Mouse (Mus musculus) lung, adult 18-20 months (tissue): ENCODE results near the gene Deaf1.

ENCODE experiments used
- DNase-seq, 2 experiments: peaks; one replicate each; pipeline ENCODE4 v3.0.0; 2022; ENCODE audit warnings: mixed read lengths in 2 of 2

Gene Deaf1

DNA sequence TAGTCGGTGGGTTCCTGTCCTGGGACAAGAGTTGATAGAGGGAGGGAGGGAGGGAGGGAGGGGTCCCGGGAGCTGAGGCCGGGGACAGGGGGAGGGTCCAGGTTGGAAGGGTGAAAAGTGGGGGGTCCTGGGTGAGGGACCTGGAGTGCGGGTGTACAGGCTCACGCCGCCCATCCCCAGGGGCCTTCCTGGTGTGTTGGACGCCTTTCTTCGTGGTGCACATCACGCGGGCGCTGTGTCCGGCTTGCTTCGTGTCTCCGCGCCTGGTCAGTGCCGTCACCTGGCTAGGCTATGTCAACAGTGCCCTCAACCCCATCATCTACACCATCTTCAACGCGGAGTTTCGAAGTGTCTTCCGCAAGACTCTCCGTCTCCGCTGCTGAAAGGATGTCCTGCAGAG, 33.0 kb downstream of the Deaf1 start:
- DNase-seq, result no peak

DNA sequence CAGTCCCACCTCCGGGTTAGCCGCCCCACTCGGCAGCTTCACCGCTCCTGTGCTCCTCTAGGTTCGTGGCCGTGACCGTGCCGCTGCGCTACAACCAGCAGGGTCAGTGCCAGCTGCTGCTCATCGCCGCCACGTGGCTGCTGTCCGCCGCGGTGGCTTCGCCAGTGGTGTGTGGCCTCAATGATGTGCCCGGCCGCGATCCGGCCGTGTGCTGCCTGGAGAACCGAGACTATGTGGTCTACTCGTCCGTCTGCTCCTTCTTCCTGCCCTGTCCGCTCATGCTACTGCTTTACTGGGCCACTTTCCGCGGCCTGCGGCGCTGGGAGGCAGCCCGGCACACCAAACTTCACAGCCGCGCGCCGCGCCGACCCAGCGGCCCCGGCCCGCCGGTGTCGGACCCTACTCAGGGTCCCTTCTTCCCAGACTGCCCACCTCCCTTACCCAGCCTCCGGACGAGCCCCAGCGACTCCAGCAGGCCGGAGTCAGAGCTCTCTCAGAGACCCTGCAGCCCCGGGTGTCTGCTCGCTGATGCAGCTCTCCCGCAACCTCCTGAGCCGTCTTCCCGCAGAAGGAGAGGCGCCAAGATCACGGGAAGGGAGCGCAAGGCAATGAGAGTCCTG, 33.5 kb downstream of the Deaf1 start:
- DNase-seq, result no peak

DNA sequence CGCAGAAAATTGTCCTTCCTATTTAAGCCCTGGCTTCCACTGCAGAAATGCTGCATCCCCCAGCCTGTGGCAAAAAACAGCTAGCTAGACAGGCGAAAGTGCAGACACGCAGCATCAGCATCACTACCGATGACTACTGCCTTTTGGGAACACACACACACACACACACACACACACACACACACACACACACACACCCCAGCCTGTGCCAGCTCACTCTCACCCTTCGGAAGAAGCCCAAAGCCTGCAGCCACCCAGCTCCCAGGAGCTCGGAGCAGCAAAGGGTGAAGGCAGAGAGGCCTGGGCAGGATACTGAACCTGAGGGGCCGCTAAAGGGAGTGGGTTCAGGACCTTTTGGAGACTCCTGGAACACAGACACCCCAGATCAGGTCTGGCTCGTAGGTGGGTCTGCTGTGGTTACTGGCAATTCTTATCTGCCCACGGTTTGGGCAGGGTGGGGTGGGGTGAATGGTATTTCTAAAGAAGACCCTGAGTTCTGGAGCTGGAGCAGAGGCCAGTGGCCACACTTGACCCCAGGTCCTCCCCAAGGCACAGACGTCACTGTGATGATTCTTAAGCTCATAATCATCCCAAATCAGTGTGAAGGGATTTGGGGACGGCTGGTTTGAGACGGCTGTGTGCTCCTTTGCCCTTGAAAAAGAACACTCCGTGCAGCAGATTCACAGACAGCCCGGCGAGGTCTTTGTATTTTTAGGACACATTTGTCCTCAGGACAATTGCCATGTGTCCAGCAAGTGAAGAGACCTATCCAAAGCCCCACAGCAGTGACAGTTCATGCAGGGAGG, 34.7 kb downstream of the Deaf1 start:
- DNase-seq, result no peak

DNA sequence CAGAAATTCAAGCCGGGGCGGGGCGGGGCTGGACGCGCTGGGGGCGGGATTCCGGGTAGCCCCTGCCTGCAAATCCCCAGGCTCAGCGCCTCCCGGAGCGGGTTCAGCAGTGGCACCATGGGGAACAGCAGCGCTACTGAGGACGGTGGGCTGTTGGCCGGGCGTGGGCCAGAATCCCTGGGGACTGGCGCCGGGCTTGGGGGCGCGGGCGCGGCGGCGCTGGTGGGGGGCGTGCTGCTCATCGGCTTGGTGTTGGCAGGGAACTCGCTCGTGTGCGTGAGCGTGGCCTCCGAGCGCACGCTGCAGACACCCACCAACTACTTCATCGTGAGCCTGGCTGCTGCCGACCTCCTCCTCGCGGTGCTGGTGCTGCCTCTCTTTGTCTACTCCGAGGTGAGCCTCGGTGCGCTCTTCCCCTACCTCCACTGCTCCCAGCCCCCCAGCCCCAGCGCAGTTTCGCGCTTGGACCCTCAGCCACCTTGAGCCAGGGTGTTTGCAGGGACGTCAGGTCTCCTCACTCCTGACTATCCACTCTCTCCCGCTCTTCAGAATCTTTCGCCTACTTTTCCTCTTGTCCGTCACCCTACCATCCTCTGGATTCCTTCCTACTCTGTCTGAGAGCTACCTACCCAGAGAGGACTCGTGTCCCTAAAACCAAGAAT, 35.4 kb downstream of the Deaf1 start, which contains the start of gene Drd4:
Gene Drd4, plus strand, starts transcription at position 86 of the 662 bp plus-strand sequence.
- DNase-seq, result no peak

DNA sequence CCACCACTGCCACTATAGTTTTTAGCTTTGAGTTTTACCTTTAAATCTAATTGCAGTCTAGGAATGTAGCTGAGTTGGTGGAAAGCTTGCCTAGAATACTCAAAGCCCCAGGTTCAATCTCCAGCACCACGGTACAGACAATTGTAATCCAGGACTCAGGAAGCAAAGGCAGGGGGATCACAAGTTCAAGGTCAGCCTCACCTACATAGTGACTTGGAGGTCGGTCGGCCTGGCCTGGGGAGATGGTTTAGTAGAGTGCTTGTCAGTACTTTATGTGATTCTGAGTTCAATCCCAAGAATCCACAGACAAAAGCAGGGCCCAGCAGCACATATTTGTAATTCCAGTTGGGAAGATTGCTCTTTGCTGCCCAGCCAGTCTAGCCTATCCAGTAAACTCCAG, 39.4 kb downstream of the Deaf1 start:
- DNase-seq, result no peak

DNA sequence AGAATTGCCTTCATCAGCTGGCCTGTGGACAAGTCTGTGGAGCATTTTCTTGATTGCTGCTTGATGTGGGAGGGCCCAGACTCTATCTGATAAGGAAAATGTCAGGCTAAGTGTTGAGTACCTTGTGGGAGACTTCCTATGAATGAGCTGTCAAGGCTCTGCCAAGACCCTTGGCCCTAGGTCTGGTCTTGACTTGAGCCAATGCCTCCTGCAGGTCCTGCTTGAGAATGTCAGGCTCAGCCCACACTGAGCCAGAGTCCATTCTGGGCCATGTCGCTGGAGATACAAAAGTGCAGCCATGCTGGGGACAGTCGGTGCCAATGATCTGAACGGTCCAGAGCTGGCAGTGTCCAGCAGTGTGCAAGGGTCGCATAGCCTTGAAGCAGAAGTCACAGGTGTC, 44.7 kb downstream of the Deaf1 start:
- DNase-seq, result no peak

DNA sequence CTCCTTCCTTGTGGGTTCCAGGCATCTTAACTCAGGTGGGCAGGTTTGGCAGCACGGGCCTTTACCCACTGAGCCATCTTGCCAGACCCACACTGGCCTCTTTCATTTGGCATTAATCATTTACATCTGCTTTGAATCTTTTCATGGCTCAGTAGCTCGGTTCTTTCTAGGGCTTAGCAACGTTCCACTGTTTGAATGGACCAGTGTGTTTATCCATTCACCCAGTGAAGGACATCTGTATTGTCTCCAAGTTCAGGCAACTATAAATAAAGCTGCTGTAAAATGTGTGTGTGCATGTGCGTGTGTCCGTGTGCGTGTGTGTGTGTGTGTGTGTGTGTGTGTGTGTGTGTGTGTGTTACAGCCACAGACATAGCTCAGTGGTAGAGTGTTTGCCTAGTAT, 46.0 kb downstream of the Deaf1 start:
- no peak for DNase-seq

DNA sequence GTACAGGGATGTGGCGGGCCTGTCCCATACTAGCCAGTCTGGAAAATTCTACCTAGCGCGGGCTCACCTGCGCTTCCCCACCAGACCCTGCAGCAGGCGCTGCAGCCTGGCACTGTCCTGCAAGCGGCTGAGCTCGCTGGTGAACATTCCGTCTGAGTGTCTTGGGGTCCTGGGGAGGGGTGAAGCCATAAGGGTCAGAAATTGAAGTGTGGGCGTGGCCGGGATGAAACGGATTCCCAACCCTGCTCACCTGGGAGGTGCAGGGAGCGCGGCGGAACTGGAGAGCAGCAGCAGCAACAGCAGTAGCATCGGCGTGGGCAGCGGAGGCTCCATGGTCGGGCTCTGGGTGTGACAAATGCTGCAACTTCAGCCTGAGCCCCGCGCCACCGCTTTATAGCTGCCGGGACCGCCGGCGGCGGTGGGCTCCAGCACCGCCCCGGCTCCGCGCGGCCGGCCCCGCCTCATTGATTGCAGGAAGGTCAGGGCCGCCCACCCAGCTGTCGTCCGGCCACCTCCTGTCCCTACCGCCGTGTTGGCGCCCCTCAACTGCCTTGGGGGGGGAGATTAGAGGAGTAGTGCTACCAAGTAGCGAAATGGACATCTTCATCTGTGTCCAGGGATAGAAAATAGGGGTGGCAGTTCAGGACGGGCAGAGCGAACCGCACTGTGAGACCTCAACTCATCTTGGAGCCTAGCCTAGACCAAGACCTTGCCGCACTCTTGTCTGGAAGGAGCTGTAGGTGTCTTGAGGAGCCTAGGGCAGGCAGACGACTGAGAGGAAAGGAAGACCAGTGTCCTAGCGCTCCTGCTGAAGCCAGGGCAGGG, 48.5 kb downstream of the Deaf1 start, which contains the start of gene Sct:
Gene Sct, minus strand, starts transcription at position 368 of the 825 bp plus-strand sequence.
- no peak for DNase-seq

DNA sequence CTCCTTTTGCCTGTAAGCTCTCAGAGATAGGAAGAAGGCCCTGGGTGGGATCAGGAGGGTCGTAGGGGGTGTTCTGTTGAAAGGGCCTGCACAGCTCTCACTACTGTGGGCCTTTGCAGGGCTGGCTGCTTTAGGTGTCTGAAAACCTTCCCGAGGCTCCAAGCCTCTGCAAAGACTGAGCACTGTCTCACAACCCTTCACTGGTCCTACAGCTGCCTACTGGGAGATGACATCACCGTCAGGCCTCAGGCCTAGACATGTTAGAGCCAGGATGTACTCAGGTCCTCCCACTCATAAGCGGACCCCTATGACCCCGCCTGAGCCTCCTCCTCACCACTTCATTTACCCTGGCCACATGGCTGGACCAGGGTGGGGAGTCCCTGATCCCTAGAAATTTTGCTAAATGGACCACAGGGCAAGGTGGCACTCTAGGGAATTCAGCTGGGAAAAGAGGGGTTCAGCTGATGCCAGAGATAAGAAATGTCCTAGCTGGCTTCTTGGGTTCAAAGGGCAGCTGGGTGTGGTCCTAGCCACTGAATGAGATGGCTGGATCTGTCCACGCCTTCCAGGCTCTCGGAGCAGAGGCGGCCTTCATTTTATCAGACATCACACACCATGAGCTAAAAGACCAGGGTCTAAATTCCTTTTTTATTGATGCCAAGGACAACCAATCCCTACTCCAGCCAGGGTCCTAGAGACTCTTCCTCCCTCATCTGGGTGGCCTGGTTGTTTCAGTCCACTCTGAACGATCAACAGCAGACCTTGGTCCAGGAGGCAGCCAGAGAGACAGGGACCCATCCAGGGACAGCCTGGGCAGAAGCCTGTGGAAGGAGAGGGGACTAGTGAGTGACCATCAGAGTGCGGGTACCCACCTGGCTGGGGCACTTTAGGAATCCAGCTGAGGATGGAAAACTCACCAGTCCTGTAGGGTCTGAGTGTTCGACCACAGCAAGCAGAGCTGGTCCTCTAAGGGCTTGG, 49.5 kb downstream of the Deaf1 start:
- no peak for DNase-seq

DNA sequence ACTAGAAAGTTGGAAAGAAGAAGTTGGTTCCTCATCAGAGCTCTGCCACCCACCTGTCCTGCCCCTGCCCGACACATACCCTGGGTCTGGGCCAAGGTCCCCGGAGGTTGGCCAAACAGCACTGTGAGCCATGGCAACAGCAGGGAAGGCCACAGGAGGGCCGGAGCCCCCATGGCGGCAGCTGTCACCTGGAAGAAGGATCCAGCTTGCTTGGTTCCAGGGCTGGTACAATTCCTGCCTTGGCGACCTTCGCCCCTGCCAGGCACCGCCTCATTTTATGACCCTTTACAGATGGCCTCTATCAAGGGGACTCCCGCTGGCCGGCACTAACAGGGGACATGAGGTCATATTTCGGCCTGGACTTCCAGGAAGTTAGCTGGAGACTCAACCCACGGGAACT, 50.9 kb downstream of the Deaf1 start, which contains the start of gene Cdhr5:
Gene Cdhr5, minus strand, starts transcription at position 241 of the 400 bp plus-strand sequence.
- no peak for DNase-seq

DNA sequence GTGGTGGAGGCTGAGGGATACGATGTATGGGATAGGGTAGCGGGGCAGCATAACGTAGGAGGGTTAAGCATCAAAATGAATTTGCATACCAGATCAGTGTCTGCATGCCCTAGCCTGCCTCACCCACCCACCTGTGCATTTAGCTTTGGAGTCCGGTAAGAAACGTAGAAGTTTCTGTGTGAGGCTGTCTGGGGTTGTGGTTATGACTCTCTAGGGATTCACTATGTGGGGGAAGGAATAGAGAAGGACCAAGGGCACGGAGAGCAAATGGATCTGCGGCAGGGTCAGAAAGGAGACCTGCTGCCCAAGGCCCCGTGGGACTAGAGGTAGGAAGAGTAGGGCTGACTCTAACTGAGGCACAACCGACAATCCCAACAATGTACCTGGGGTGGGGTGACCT, 52.1 kb downstream of the Deaf1 start:
- DNase-seq, result no peak

DNA sequence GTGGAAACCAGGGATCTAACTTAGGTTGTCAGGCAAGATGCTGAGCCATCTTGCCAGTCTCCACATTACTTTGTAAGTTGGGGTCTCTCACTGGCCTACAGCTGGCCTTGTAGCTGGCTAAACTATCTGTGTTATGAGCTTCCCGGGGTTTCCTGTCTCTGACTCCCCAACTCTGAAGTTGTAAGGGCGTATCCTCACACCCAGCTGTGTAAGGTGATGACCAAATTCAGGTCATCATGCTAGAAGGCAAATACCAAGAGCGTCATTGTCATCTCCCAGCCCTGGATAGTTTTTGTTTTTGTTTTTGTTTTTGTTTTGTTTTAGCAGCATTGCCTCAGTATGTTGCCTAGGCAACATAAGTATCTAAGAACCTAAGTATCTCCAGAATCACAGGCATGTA, 56.9 kb downstream of the Deaf1 start:
- DNase-seq, result no peak

DNA sequence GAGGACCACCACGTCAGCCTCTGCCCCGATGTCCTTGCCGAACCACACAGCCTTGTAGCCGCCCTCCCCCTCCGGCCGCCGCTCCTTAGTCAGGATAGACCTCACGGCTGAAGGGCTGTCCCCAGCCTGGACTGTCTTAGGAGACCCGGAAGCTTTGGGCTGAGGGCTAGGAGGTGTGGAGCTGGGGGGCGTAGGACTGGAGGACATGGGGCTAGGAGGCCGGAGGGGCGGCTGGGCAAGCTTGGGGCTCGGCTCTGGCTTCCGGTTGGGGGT, 58.3 kb downstream of the Deaf1 start:
- no peak for DNase-seq

DNA sequence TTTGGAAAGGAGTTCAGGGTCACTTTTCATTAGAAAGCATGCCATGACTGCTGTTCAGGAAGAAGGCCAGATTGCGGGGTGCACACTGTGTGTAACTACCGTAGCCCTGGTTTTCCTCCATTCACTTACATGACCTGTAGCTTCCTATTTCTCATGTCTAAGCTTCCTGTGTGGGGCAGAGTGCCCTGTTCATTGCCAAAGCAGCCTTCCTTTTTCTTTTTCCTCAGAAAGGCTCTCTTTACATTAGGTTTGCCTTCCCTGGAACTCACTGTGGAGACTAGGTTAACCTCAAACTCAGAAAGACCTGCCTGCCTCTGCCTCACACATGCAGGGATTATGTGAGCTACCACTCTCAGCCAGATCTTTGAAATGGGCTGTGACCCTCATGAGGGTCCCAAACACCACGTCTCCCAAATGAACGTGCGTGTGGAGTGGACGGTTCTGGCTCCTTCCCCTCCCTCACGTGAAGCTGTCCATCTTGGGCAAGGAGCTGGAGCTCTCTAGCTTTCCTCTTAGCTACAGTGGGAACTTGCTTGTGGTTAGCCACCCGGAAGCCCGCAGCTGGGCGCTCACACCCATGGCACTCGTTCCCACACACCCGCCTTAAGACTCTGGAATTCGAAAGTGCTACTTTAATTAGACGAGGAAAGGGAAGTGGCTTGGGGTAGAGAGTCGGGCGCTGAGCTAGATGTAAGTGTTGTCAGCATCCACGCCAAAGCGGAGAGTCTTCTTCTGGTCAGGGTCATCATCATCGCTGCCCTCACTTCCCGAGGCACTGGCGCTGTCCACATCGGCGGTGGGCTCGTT, 58.8 kb downstream of the Deaf1 start:
- peak; percentile 71 to 75 for DNase-seq

DNA sequence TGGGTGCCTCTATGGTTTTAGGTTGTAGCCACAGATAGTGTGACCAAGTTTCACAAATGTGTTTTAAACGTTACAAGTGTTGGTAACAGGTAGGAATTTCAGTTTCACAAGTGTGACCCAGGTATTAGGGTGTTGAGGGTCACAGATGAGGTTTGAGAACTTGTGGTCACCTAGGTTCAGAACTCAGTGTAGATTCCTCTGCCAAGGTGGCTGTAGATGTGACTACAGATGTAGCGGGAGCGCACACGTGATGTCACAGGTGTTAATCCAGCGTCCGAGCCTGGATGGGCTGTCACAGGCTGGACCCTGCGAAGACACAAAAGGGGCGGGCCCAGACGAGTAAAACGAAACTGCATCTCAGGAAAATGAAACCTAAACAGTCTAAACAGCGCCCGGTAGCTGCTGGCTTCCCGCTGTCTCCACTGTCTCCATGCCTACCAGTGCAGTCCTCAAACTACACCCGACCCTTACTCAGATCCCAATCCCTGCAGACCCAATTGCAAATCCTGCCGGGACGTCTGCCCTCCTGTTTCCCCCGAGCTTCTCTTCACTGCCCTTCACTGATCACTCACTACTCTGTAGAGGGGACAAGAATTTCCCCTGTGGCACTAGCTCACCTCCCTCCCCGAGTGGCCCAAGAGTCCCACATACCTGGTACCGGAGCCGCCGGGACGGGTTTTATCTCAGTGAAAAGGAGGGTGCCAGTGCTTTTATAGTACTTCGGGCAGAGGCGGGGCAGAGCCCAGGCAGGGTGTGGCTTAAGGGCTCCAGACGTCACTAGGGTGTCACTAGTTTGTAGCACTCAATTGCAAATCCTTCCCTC, 61.5 kb downstream of the Deaf1 start, which contains the start of gene Irf7:
Gene Irf7, minus strand, starts transcription at position 743 of the 823 bp plus-strand sequence.
- DNase-seq, result peak; percentile 83 to 88

DNA sequence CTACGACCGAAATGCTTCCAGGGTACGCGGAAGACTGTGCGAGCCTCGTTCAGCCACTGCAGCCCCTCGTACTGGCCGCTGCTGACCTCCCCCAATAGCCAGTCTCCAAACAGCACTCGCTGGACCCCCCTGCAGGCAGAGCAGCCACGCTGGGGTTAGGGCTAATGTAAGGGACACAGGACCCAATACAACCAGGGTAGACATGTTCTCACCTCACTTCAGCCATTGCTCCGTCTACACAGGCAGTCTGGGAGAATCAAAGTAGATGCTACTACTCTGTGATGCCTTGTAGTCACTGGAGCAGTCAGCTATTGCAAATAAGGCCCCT, 62.1 kb downstream of the Deaf1 start:
- no peak for DNase-seq

DNA sequence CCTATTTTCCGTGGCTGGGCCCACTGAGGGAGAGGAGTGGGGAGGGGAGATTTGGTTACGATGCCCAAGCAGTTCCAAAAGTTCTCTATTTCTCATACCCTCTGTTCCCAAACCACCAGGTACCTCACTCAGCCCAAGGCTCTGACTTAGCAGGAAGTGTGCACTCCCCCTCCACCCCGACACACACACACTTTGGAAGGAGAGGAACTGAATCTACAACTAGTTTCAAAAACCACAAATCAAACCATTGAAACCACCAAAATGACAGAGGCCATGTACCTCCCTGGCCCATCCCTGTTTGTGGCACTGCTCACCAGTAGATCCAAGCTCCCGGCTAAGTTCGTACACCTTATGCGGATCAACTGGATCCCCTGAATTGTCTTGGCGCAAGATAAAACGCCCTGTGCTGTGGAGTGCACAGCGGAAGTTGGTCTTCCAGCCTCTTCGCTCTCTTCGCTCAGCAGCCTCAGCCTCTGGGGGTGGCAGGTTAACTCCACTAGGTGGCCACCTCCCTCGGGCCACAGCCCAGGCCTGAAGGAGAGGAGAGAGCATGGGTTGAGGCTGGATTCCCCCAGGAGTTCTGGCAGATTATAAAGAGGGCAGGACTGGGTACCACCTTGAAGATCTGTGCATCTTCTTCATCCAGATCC, 62.6 kb downstream of the Deaf1 start:
- DNase-seq, result peak; percentile 38 to 48

DNA sequence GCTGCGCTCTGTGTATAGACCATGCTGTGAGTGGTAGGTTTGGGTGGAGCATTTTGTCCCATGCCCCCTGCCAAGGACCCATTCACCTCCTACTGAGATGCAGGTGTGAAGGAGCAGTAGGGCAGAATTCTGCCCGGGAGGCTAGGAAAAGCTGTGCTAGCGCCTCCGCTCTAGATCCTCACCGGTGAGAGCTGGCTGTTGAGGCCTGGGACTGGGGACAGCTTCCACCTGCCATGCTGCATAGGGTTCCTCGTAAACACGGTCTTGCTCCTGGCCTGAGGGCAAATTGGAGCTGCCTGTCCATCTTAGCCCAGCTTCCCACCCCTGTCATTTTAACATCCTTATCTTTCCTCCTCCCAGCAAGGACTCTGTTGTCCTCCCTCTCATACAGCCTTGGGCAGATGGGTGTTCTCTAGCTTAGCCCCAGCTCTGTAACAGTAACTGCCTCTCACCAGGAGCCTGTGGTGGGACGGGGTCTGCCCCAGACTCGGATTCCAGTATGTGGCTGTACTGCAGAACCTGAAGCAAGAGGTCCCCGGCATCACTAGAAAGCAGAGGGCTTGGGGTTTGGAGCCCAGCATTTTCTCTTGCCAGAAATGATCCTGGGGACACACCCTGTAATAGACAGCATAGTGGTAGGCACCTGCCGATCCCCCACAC, 63.3 kb downstream of the Deaf1 start:
- no peak for DNase-seq

DNA sequence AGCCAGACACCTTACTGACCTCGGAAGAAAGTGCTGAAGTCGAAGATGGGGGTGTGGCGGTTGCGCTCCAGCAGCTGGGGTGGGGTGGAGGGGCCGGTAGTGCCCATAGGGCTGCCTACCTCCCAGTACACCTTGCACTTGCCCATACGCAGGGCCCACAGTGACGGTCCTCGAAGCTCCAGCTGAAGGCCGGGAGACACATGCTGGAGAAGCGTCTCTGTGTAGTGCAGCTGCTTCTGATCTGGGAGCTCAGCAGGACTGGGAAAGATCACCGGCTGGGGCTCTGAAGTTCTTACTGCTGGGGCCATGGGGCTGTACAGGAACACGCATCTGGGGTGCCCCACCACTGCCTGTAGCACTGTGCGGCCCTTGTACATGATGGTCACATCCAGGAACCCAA, 63.9 kb downstream of the Deaf1 start:
- DNase-seq, result no peak
